Mouse (Mus musculus) stomach, embryonic 16.5 days (tissue): ENCODE results near the gene Ryr1. TPM values are rescaled to one million over a fixed set of nuclear protein-coding genes. Genes with fewer than 3 reads are reported as not detected.
A peak's percentile ranks its signal among the peaks of the same experiment; 100 is the strongest.
"Not testable (repeated sequence)": the region's sequence is repeated elsewhere in the genome, so short reads cannot be mapped to it uniquely, and the experiment has no call there.

Experiments used
- ATAC-seq: fragments of 200-750 bp; cut with Nextera tagmentation; 2 replicates; pipeline ENCODE4 v1.8.0; 2017; ENCODE audit warnings: moderate number of reproducible peaks, moderate TSS enrichment; ENCODE audit not compliant: insufficient read depth, low FRiP score
- H3K27ac ChIP-seq: fragments of 300-500 bp; sonication (generic); 2 replicates; pipeline ENCODE4 v1.5.1; 2014; ENCODE audit warnings: low read length
- H3K27me3 ChIP-seq: fragments of 300-500 bp; sonication (generic); 2 replicates; pipeline ENCODE4 v1.6.1; 2014; ENCODE audit warnings: low read length, control low read depth, mixed read lengths; ENCODE audit not compliant: control insufficient read depth, insufficient read depth
- H3K36me3 ChIP-seq: fragments of 300-500 bp; sonication (generic); 2 replicates; pipeline ENCODE4 v1.6.1; 2014; ENCODE audit warnings: low read length; ENCODE audit not compliant: control insufficient read depth, insufficient read depth
- H3K4me1 ChIP-seq: fragments of 300-500 bp; sonication (generic); 2 replicates; pipeline ENCODE4 v1.6.1; 2014; ENCODE audit warnings: low read length, control low read depth, mixed read lengths; ENCODE audit not compliant: control insufficient read depth, insufficient read depth
- H3K4me2 ChIP-seq: fragments of 300-500 bp; sonication (generic); 2 replicates; pipeline ENCODE4 v1.6.1; 2014; ENCODE audit warnings: low read depth, low read length, mixed read lengths
- H3K4me3 ChIP-seq: fragments of 300-500 bp; sonication (generic); replicated peaks from 2 replicates; pipeline ENCODE4 v1.5.1; 2014; ENCODE audit warnings: mild to moderate bottlenecking, low read length
- H3K9ac ChIP-seq: fragments of 300-500 bp; sonication (generic); 2 replicates; pipeline ENCODE4 v1.6.1; 2014; ENCODE audit warnings: low read length
- H3K9me3 ChIP-seq: fragments of 300-500 bp; sonication (generic); replicated peaks from 2 replicates; pipeline ENCODE4 v1.6.1; 2016; ENCODE audit warnings: low read length, control low read depth; ENCODE audit not compliant: control insufficient read depth
- WGBS: fragments of 180-500 bp; shearing (Covaris S2); extraction: QIAGEN DNeasy Blood & Tissue Kit; methylation state at CpG from one replicate; pipeline ENCODE4 v1.1.7; 2014; 5-methylcytosine and 5-hydroxymethylcytosine counted together
- polyA plus RNA-seq: library from polyadenylated mRNA; unstranded; fragments of >200 nt; fragmentation: Nextera tagmentation; extraction: Ambion mirVana; gene quantifications from 2 replicates; pipeline ENCODE4 v1.2.1, GENCODE M21; 2015

The Ryr1 gene
- polyA plus RNA-seq, 1 experiment from 2014 or later, result 2.6 TPM

- no peak overlapping the region for H3K9ac ChIP-seq
- H3K4me3 ChIP-seq, result no peak overlapping the region
- no peak overlapping the region for H3K4me2 ChIP-seq
- peaks cover 4% of the 10 kb centered on the region for H3K4me1 ChIP-seq
- no peak for ATAC-seq
- WGBS, result 84% methylated on average over 9 of the region's 9 CpGs
- peaks cover 27% of the 10 kb centered on the region; the same call in 1 of the 2 replicates for H3K36me3 ChIP-seq
- H3K27me3 ChIP-seq, result no peaks in the 10 kb centered on the region
- no peaks in the 10 kb centered on the region for H3K9me3 ChIP-seq
- H3K27ac ChIP-seq, result no peak overlapping the region
Observed at GRCm38 (mm10) chr7:28977556-28977955, 147.4 kb downstream of the Ryr1 start.

GRCm38 (mm10) chr7:28973025-28973424 lies 152.0 kb downstream of the Ryr1 start:
- no peaks in the 10 kb centered on the region for H3K9me3 ChIP-seq
- H3K27ac ChIP-seq, result peak overlapping the region; percentile 91
- H3K36me3 ChIP-seq, result peaks cover 17% of the 10 kb centered on the region
- H3K4me3 ChIP-seq, result no peak overlapping the region
- H3K4me1 ChIP-seq, result peaks cover 31% of the 10 kb centered on the region; the same call in 1 of the 2 replicates
- ATAC-seq, result no peak
- H3K4me2 ChIP-seq, result no peak overlapping the region
- no peaks in the 10 kb centered on the region for H3K27me3 ChIP-seq
- WGBS, result 82% methylated on average over 8 of the region's 8 CpGs
- H3K9ac ChIP-seq, result no peak overlapping the region

- Histone ChIP-seq H3K9me3 (no peaks in the 10 kb centered on the region), H3K36me3 (peaks cover 13% of the 10 kb centered on the region), H3K27me3 (no peaks in the 10 kb centered on the region), H3K27ac (peak overlapping the region; percentile 91), H3K4me2 (no peak overlapping the region), H3K9ac (no peak overlapping the region), H3K4me3 (no peak overlapping the region), H3K4me1 (peaks cover 31% of the 10 kb centered on the region; the same call in 1 of the 2 replicates)
- WGBS, result 65% methylated on average over 8 of the region's 8 CpGs
- no peak for ATAC-seq
Observed at GRCm38 (mm10) chr7:28972542-28972985, 152.4 kb downstream of the Ryr1 start.

GRCm38 (mm10) chr7:28971770-28972269 lies 153.2 kb downstream of the Ryr1 start:
- no peaks in the 10 kb centered on the region for H3K27me3 ChIP-seq
- H3K4me3 ChIP-seq, result no peak overlapping the region
- H3K9me3 ChIP-seq, result no peaks in the 10 kb centered on the region
- peak; percentile 38 for ATAC-seq
- H3K4me2 ChIP-seq, result no peak overlapping the region; the same call in 1 of the 2 replicates
- 41% methylated on average over 6 of the region's 6 CpGs for WGBS
- H3K4me1 ChIP-seq, result peaks cover 31% of the 10 kb centered on the region; the same call in 1 of the 2 replicates
- peaks cover 9% of the 10 kb centered on the region for H3K36me3 ChIP-seq
- H3K27ac ChIP-seq, result peak overlapping the region; percentile 91
- no peak overlapping the region for H3K9ac ChIP-seq

- peaks cover 4% of the 10 kb centered on the region for H3K36me3 ChIP-seq
- no peak overlapping the region; the same call in 1 of the 2 replicates for H3K9ac ChIP-seq
- no peaks in the 10 kb centered on the region for H3K9me3 ChIP-seq
- H3K27ac ChIP-seq, result peak overlapping the region; percentile 91
- no peak overlapping the region for H3K4me3 ChIP-seq
- ATAC-seq, result peak; percentile 54
- H3K4me2 ChIP-seq, result 0 out of 2 replicates have a peak overlapping the region, but pooled peaks have one; percentile 12
- peaks cover 31% of the 10 kb centered on the region; the same call in 1 of the 2 replicates for H3K4me1 ChIP-seq
- WGBS, result 65% methylated on average over 7 of the region's 7 CpGs
- no peaks in the 10 kb centered on the region for H3K27me3 ChIP-seq
Observed at GRCm38 (mm10) chr7:28971029-28971428, 153.9 kb downstream of the Ryr1 start.

- H3K27ac ChIP-seq, result peak overlapping the region; percentile 91
- WGBS, result 37% methylated on average over 12 of the region's 12 CpGs
- peaks cover 31% of the 10 kb centered on the region; the same call in 1 of the 2 replicates for H3K4me1 ChIP-seq
- no peak overlapping the region for H3K4me3 ChIP-seq
- H3K4me2 ChIP-seq, result no peak overlapping the region
- no peaks in the 10 kb centered on the region for H3K9me3 ChIP-seq
- H3K9ac ChIP-seq, result no peak overlapping the region
- peaks cover 4% of the 10 kb centered on the region for H3K36me3 ChIP-seq
- ATAC-seq, result peak; percentile 65
- no peaks in the 10 kb centered on the region for H3K27me3 ChIP-seq
Observed at GRCm38 (mm10) chr7:28969672-28970394, 155.1 kb downstream of the Ryr1 start.

GRCm38 (mm10) chr7:28969271-28969670 lies 155.7 kb downstream of the Ryr1 start:
- peaks cover 31% of the 10 kb centered on the region; the same call in 1 of the 2 replicates for H3K4me1 ChIP-seq
- H3K36me3 ChIP-seq, result no peaks in the 10 kb centered on the region; the same call in 1 of the 2 replicates
- no peak for ATAC-seq
- H3K4me3 ChIP-seq, result no peak overlapping the region
- H3K9me3 ChIP-seq, result no peaks in the 10 kb centered on the region
- H3K27me3 ChIP-seq, result no peaks in the 10 kb centered on the region
- H3K27ac ChIP-seq, result peak overlapping the region; percentile 91
- no peak overlapping the region for H3K4me2 ChIP-seq
- no peak overlapping the region; the same call in 1 of the 2 replicates for H3K9ac ChIP-seq
- 86% methylated on average over 1 of the region's 1 CpGs for WGBS

- 92% methylated on average over 8 of the region's 8 CpGs for WGBS
- ATAC-seq, H3K9me3 ChIP-seq, H3K4me2 ChIP-seq, H3K27ac ChIP-seq, H3K27me3 ChIP-seq, H3K36me3 ChIP-seq, H3K4me3 ChIP-seq, H3K9ac ChIP-seq: not testable (repeated sequence)
- peaks cover 34% of the 10 kb centered on the region for H3K4me1 ChIP-seq
Observed at GRCm38 (mm10) chr7:28968120-28968519, 156.9 kb downstream of the Ryr1 start.
